Mouse (Mus musculus): ENCODE results near the gene Kyat1. TPM values are rescaled to one million over a fixed set of nuclear protein-coding genes. Genes with fewer than 3 reads are reported as not detected.
"Not testable (repeated sequence)": the region's sequence is repeated elsewhere in the genome, so short reads cannot be mapped to it uniquely, and the experiment has no call there.

Kyat1 gene
- polyA plus RNA-seq, 1 experiment from 2014 or later, result 15.6 TPM

GRCm38 (mm10) chr2:30147466-30147865 lies 58.2 kb downstream of the Kyat1 start:
- Histone ChIP-seq H3K9ac (ENCODE audit: low read length) (no peak overlapping the region), H3K9me3 (ENCODE audit: control insufficient read depth, low read length) (no peaks in the 10 kb centered on the region), H3K27ac (ENCODE audit: low read depth) (no peak overlapping the region), H3K36me3 (ENCODE audit: control insufficient read depth, insufficient read depth, low read length) (peaks cover 89% of the 10 kb centered on the region), H3K27me3 (replicated peaks; ENCODE audit: control insufficient read depth, insufficient read depth, low read length) (no peaks in the 10 kb centered on the region), H3K4me2 (ENCODE audit: low read length) (no peak overlapping the region), H3K4me1 (replicated peaks; ENCODE audit: control insufficient read depth, insufficient read depth, low read length) (no peaks in the 10 kb centered on the region), H3K4me3 (ENCODE audit: low read depth, low read length) (no peak overlapping the region)
- WGBS, result 96% methylated on average over 4 of the region's 4 CpGs
- DNase-seq (ENCODE audit: low spot score), result no peak
- ATAC-seq (replicated peaks; ENCODE audit: low FRiP score, low TSS enrichment, low read depth), result no peak

- H3K27ac ChIP-seq (ENCODE audit: low read depth), result no peak overlapping the region
- DNase-seq (ENCODE audit: low spot score) (no peak), ATAC-seq (replicated peaks; ENCODE audit: low FRiP score, low TSS enrichment, low read depth) (no peak)
- WGBS, result 96% methylated on average over 4 of the region's 4 CpGs
- no peaks in the 10 kb centered on the region for H3K27me3 ChIP-seq (replicated peaks; ENCODE audit: control insufficient read depth, insufficient read depth, low read length)
- no peak overlapping the region for H3K4me2 ChIP-seq (ENCODE audit: low read length)
- H3K4me3 ChIP-seq (ENCODE audit: low read depth, low read length), result no peak overlapping the region
- no peak overlapping the region for H3K9ac ChIP-seq (ENCODE audit: low read length)
- no peaks in the 10 kb centered on the region for H3K9me3 ChIP-seq (ENCODE audit: control insufficient read depth, low read length)
- H3K36me3 ChIP-seq (ENCODE audit: control insufficient read depth, insufficient read depth, low read length), result peaks cover 91% of the 10 kb centered on the region
- H3K4me1 ChIP-seq (replicated peaks; ENCODE audit: control insufficient read depth, insufficient read depth, low read length), result no peaks in the 10 kb centered on the region
These were observed 61.2 kb downstream of the Kyat1 start for GRCm38 (mm10) chr2:30144436-30144835.

GRCm38 (mm10) chr2:30140021-30140420 lies 65.6 kb downstream of the Kyat1 start:
- not testable (repeated sequence) for H3K9me3 ChIP-seq (ENCODE audit: control insufficient read depth, low read length); ATAC-seq (replicated peaks; ENCODE audit: low FRiP score, low TSS enrichment, low read depth); DNase-seq (ENCODE audit: low spot score); H3K4me3 ChIP-seq (ENCODE audit: low read depth, low read length); H3K4me1 ChIP-seq (replicated peaks; ENCODE audit: control insufficient read depth, insufficient read depth, low read length); H3K27me3 ChIP-seq (replicated peaks; ENCODE audit: control insufficient read depth, insufficient read depth, low read length); H3K27ac ChIP-seq (ENCODE audit: low read depth); H3K4me2 ChIP-seq (ENCODE audit: low read length); H3K9ac ChIP-seq (ENCODE audit: low read length)
- WGBS, result 89% methylated on average over 4 of the region's 4 CpGs
- H3K36me3 ChIP-seq (ENCODE audit: control insufficient read depth, insufficient read depth, low read length), result peaks cover 81% of the 10 kb centered on the region

GRCm38 (mm10) chr2:30136458-30136857 lies 69.2 kb downstream of the Kyat1 start:
- no peaks in the 10 kb centered on the region for H3K27me3 ChIP-seq (replicated peaks; ENCODE audit: control insufficient read depth, insufficient read depth, low read length)
- H3K27ac ChIP-seq (ENCODE audit: low read depth), result no peak overlapping the region
- H3K9me3 ChIP-seq (ENCODE audit: control insufficient read depth, low read length), result no peaks in the 10 kb centered on the region
- H3K4me1 ChIP-seq (replicated peaks; ENCODE audit: control insufficient read depth, insufficient read depth, low read length), result peaks cover 17% of the 10 kb centered on the region
- H3K9ac ChIP-seq (ENCODE audit: low read length), result no peak overlapping the region
- no peak for ATAC-seq (replicated peaks; ENCODE audit: low FRiP score, low TSS enrichment, low read depth)
- H3K4me2 ChIP-seq (ENCODE audit: low read length), result no peak overlapping the region
- peaks cover 45% of the 10 kb centered on the region for H3K36me3 ChIP-seq (ENCODE audit: control insufficient read depth, insufficient read depth, low read length)
- 83% methylated on average over 10 of the region's 10 CpGs for WGBS
- H3K4me3 ChIP-seq (ENCODE audit: low read depth, low read length), result no peak overlapping the region
- no peak for DNase-seq (ENCODE audit: low spot score)

Other genes with a start within 250 kb of the Kyat1 start
- gene Sptan1, start 240.3 kb downstream of the Kyat1 start, polyA plus RNA-seq (2014; fragmentation: Nextera tagmentation; extraction: Ambion mirVana), result 131 and 141 TPM in 2 replicates
- gene Wdr34, start 157.0 kb downstream of the Kyat1 start, polyA plus RNA-seq (2014; fragmentation: Nextera tagmentation; extraction: Ambion mirVana), result 28.7 and 30.3 TPM in 2 replicates
- 557 and 562 TPM in 2 replicates for gene Set, start 148.5 kb downstream of the Kyat1 start, polyA plus RNA-seq (2014; fragmentation: Nextera tagmentation; extraction: Ambion mirVana)
- 8.2 and 9.9 TPM in 2 replicates for gene Pkn3, start 128.2 kb downstream of the Kyat1 start, polyA plus RNA-seq (2014; fragmentation: Nextera tagmentation; extraction: Ambion mirVana)
- 60.2 and 60.3 TPM in 2 replicates for gene Zdhhc12, start 112.2 kb downstream of the Kyat1 start, polyA plus RNA-seq (2014; fragmentation: Nextera tagmentation; extraction: Ambion mirVana)
- gene Zer1, start 81.3 kb downstream of the Kyat1 start, polyA plus RNA-seq (2014; fragmentation: Nextera tagmentation; extraction: Ambion mirVana), result 9.1 and 9.5 TPM in 2 replicates
- 8.9 and 10.5 TPM in 2 replicates for gene Tbc1d13, start 72.1 kb downstream of the Kyat1 start, polyA plus RNA-seq (2014; fragmentation: Nextera tagmentation; extraction: Ambion mirVana)
- gene Endog, start 34.4 kb downstream of the Kyat1 start, polyA plus RNA-seq (2014; fragmentation: Nextera tagmentation; extraction: Ambion mirVana), result 30.7 and 38.7 TPM in 2 replicates
- 71.1 and 74.1 TPM in 2 replicates for gene Spout1, start 27.4 kb downstream of the Kyat1 start, polyA plus RNA-seq (2014; fragmentation: Nextera tagmentation; extraction: Ambion mirVana)
- gene Lrrc8a, start 31.9 kb upstream of the Kyat1 start, polyA plus RNA-seq (2014; fragmentation: Nextera tagmentation; extraction: Ambion mirVana), result 43.3 and 43.7 TPM in 2 replicates
- 0.05 and 0.28 TPM in 2 replicates for gene Gm28035, start 34.7 kb upstream of the Kyat1 start, polyA plus RNA-seq (2014; fragmentation: Nextera tagmentation; extraction: Ambion mirVana)
- gene Phyhd1, start 60.4 kb upstream of the Kyat1 start, polyA plus RNA-seq (2014; fragmentation: Nextera tagmentation; extraction: Ambion mirVana), result 13.3 and 14.1 TPM in 2 replicates
- gene Gm28038, start 75.2 kb upstream of the Kyat1 start, polyA plus RNA-seq (2014; fragmentation: Nextera tagmentation; extraction: Ambion mirVana), result not detected in 2 replicates
- 31.9 and 34.1 TPM in 2 replicates for gene Dolk, start 80.5 kb upstream of the Kyat1 start, polyA plus RNA-seq (2014; fragmentation: Nextera tagmentation; extraction: Ambion mirVana)
- gene Nup188, start 80.5 kb upstream of the Kyat1 start, polyA plus RNA-seq (2014; fragmentation: Nextera tagmentation; extraction: Ambion mirVana), result 45.2 and 45.9 TPM in 2 replicates
- gene Sh3glb2, start 153.5 kb upstream of the Kyat1 start, polyA plus RNA-seq (2014; fragmentation: Nextera tagmentation; extraction: Ambion mirVana), result 60.9 and 65.9 TPM in 2 replicates
- 22.0 and 24.2 TPM in 2 replicates for gene Miga2, start 158.4 kb upstream of the Kyat1 start, polyA plus RNA-seq (2014; fragmentation: Nextera tagmentation; extraction: Ambion mirVana)
- gene Dolpp1, start 186.4 kb upstream of the Kyat1 start, polyA plus RNA-seq (2014; fragmentation: Nextera tagmentation; extraction: Ambion mirVana), result 40.0 and 41.7 TPM in 2 replicates
- gene Crat, start 210.0 kb upstream of the Kyat1 start, polyA plus RNA-seq (2014; fragmentation: Nextera tagmentation; extraction: Ambion mirVana), result 22.6 and 25.3 TPM in 2 replicates
- gene Ptpa, start 210.2 kb upstream of the Kyat1 start, polyA plus RNA-seq (2014; fragmentation: Nextera tagmentation; extraction: Ambion mirVana), result 76.6 and 78.2 TPM in 2 replicates